Mouse (Mus musculus): ENCODE measurements around the gene Nap1l1. TPM values are rescaled to one million over a fixed set of nuclear protein-coding genes. Genes with fewer than 3 reads are reported as not detected.

Gene Nap1l1
- polyA plus RNA-seq, 1 experiment = 8.4 TPM

DNA sequence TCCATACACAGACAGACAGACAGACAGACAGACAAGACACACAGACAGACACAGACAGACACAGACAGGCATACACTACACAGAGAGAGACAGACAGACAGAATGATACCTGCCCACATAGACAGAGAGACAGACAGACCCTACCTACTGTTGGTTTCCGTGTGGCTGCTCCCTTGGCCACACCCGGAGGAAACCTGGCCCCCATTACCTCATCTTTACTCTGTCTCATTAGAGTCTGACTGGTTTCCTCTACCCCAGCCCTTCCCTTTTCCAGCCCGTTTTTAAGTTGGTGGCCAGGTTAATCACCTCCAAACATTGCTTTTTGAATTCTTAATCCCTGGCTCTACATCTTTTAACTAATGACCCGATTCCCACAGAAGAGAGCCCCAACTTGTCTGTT, 55.3 kb downstream of the Nap1l1 start:
- Histone ChIP-seq H3K4me3 (replicated peaks) (no peak overlapping the region), H3K9me3 (ENCODE audit: control insufficient read depth, low read length) (no peaks in the 10 kb centered on the region), H3K4me1 (ENCODE audit: control insufficient read depth) (no peaks in the 10 kb centered on the region), H3K27me3 (ENCODE audit: control insufficient read depth) (no peaks in the 10 kb centered on the region), H3K36me3 (ENCODE audit: control insufficient read depth) (no peaks in the 10 kb centered on the region)
- TF ChIP-seq TAL1 (IDR thresholded peaks at IDR 0.05; ENCODE audit: low read length) (no peak), GATA1 (IDR thresholded peaks at IDR 0.05; ENCODE audit: low read length) (no peak)

DNA sequence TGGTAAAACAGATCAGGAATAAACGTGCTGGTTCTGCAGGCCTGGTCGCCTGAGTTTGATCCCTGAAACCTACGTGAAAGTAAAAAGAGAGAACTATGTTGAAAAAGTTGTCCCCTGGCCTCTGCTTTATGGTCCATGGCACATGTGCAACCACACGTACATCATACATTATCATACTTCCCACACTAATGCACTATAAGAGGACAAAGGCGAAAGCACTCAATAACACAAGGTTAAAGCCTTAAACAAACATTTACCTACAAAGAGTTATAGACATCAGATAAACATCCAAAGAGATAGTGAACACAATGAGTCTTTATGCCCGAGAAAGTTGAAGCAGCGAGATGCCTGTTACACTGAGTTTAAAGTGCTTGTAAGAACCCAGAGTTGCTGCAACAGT, 57.4 kb downstream of the Nap1l1 start:
- TF ChIP-seq GATA1 (IDR thresholded peaks at IDR 0.05; ENCODE audit: low read length) (no peak), TAL1 (IDR thresholded peaks at IDR 0.05; ENCODE audit: low read length) (no peak)
- no peak overlapping the region for H3K4me3 ChIP-seq (replicated peaks)
- H3K9me3 ChIP-seq (ENCODE audit: control insufficient read depth, low read length) = no peaks in the 10 kb centered on the region
- no peaks in the 10 kb centered on the region for H3K36me3 ChIP-seq (ENCODE audit: control insufficient read depth)
- H3K27me3 ChIP-seq (ENCODE audit: control insufficient read depth) = no peaks in the 10 kb centered on the region
- no peaks in the 10 kb centered on the region for H3K4me1 ChIP-seq (ENCODE audit: control insufficient read depth)

DNA sequence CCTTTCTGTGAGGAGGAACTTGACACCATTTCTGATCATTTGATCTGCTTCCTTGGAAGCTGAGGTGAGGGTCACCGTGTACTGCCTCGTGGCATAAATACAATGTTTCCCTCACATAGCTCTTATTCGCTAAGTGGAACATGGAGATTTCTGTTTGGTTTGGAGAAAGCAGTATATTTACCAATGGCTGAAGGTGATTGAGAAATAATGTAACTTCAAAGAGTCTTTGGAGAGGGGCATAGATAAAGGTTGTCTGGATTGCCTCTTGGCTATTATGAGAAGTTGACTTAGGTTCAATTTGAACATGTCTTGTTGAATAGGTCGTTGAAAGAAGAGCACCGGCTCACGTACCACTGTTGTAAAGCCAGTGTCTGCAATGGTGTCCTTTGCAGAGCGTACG, 61.7 kb downstream of the Nap1l1 start:
- TF ChIP-seq GATA1 (IDR thresholded peaks at IDR 0.05; ENCODE audit: low read length) (no peak), TAL1 (IDR thresholded peaks at IDR 0.05; ENCODE audit: low read length) (no peak)
- H3K9me3 ChIP-seq (ENCODE audit: control insufficient read depth, low read length) = no peaks in the 10 kb centered on the region; the same call in 1 of the 2 replicates
- no peak overlapping the region for H3K4me3 ChIP-seq (replicated peaks)
- no peaks in the 10 kb centered on the region for H3K27me3 ChIP-seq (ENCODE audit: control insufficient read depth)
- H3K4me1 ChIP-seq (ENCODE audit: control insufficient read depth) = no peaks in the 10 kb centered on the region
- no peaks in the 10 kb centered on the region for H3K36me3 ChIP-seq (ENCODE audit: control insufficient read depth)

DNA sequence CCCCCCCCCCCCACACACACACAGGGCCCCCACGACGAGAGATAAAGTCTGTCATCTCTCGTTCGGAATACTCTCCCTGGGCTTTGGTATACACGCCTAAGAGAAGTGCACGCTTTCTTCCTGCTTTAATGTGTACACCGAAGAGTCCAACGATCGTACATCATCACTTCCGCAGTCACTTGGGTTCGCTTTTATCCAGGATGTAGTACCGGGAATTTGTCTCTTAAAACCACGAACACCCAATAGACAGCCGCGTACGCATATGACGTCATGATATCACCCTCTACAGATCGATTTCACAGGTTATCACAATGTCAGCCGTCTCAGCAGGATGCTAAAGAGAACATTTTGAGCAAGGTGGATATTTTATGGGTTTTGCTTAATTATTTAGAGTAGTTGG, 64.4 kb downstream of the Nap1l1 start:
- H3K4me3 ChIP-seq (replicated peaks) = no peak overlapping the region
- TF ChIP-seq TAL1 (IDR thresholded peaks at IDR 0.05; ENCODE audit: low read length) (no peak), GATA1 (IDR thresholded peaks at IDR 0.05; ENCODE audit: low read length) (no peak)
- no peaks in the 10 kb centered on the region for H3K36me3 ChIP-seq (ENCODE audit: control insufficient read depth)
- no peaks in the 10 kb centered on the region for H3K4me1 ChIP-seq (ENCODE audit: control insufficient read depth)
- H3K27me3 ChIP-seq (ENCODE audit: control insufficient read depth) = no peaks in the 10 kb centered on the region
- H3K9me3 ChIP-seq (ENCODE audit: control insufficient read depth, low read length) = no peaks in the 10 kb centered on the region; the same call in 1 of the 2 replicates

DNA sequence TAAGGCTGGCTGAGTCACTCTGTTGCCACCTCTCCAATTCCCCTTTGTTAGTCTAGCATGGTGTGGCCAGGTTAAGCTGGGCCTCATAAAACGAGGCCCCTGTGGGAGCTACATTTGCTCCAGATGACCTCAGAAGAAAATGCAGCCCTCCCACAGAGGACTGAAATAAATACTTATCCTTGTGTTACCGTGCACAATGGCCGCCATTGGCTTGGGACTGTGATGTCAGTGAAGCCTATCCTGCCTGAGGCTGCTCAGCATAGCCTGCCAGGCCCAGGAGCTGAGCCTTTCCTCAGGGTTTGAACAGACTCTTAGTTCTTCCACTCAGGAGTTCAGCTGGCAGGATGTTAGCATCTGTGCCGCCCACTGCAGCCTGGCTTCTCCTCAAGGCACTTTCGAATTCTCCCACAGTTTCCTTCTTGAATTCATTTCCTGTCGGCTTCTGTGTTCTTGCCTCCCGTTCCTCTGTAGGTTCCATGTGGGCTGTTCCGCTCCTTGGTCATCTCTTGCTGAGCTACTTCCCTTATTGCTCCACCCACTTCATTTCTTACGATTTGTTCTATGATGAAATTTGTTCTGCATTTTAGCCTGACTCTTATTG, 66.8 kb downstream of the Nap1l1 start:
- no peaks in the 10 kb centered on the region for H3K27me3 ChIP-seq (ENCODE audit: control insufficient read depth)
- no peak overlapping the region for H3K4me3 ChIP-seq (replicated peaks)
- no peak for TF ChIP-seq TAL1 (IDR thresholded peaks at IDR 0.05; ENCODE audit: low read length)
- TF ChIP-seq GATA1 (IDR thresholded peaks at IDR 0.05; ENCODE audit: low read length) = no peak
- H3K4me1 ChIP-seq (ENCODE audit: control insufficient read depth) = peaks cover 9% of the 10 kb centered on the region
- no peaks in the 10 kb centered on the region for H3K36me3 ChIP-seq (ENCODE audit: control insufficient read depth)
- no peaks in the 10 kb centered on the region; the same call in 1 of the 2 replicates for H3K9me3 ChIP-seq (ENCODE audit: control insufficient read depth, low read length)

DNA sequence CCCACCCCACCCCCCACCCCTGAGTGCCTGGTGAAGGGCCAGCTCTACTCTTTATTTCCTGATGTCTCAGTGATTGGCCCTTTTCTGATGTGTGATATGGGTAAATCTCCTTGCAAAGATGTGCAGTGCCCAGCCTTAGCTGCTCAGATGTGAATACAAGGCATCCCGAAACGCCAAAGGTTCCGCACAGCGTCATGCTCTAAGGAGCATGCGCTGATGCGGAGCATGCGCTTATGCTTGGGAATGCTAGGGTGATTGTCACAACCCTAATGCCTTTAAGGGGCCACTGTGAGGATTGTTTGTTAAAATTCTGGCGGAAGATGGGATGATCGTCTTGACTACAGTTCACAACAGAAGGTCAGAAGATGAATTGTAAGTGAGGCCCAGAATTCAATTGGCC, 67.7 kb downstream of the Nap1l1 start:
- Histone ChIP-seq H3K9me3 (ENCODE audit: control insufficient read depth, low read length) (no peaks in the 10 kb centered on the region; the same call in 1 of the 2 replicates), H3K27me3 (ENCODE audit: control insufficient read depth) (no peaks in the 10 kb centered on the region), H3K36me3 (ENCODE audit: control insufficient read depth) (no peaks in the 10 kb centered on the region), H3K4me1 (ENCODE audit: control insufficient read depth) (peaks cover 16% of the 10 kb centered on the region), H3K4me3 (replicated peaks) (no peak overlapping the region)
- TF ChIP-seq GATA1 (IDR thresholded peaks at IDR 0.05; ENCODE audit: low read length) (no peak), TAL1 (IDR thresholded peaks at IDR 0.05; ENCODE audit: low read length) (no peak)

DNA sequence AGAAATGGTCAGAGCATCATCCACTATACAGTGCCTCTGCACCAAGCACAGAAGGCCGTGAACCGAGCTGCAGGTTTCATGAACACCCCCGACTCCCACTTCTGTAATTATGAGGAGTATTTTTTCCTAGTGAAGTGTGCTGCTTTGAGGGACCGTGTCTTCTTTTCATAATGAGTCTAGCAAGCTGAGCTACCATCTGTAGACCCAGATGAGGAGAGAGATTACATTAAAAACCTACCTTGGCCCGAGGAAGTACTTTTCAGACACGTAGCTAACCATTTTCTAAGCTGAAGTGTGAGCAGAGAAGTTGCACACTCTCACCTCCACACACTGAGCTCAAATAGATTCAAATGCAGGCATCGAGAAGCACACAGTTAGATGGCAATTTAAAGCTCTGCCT, 70.1 kb downstream of the Nap1l1 start:
- TF ChIP-seq GATA1 (IDR thresholded peaks at IDR 0.05; ENCODE audit: low read length) = no peak
- no peak for TF ChIP-seq TAL1 (IDR thresholded peaks at IDR 0.05; ENCODE audit: low read length)
- Histone ChIP-seq H3K4me3 (replicated peaks) (no peak overlapping the region), H3K27me3 (ENCODE audit: control insufficient read depth) (no peaks in the 10 kb centered on the region), H3K36me3 (ENCODE audit: control insufficient read depth) (no peaks in the 10 kb centered on the region), H3K9me3 (ENCODE audit: control insufficient read depth, low read length) (no peaks in the 10 kb centered on the region), H3K4me1 (ENCODE audit: control insufficient read depth) (peaks cover 23% of the 10 kb centered on the region)

DNA sequence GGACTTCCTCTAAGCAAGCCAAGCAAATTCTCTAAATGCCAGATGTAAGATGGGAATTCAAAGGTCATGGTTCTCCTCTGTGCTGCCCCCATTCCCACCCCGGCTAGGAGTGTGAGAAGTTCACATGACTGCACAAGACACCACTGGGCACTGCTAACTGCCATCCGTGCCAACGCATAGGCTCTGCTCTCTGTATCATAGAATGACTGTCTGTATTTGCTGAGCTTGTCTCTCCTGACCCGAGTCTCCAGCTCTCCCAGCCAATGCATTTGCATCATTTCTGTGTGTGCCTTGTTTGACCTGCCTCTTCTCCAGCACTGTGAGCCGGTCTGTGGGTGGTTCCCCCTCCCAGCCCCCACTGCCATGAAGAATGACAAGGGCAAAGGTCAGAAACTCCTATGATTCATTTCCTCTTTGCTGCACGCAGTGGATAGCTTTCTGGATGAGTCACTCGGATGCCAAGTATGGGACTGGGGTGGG, 70.8 kb downstream of the Nap1l1 start:
- TF ChIP-seq TAL1 (IDR thresholded peaks at IDR 0.05; ENCODE audit: low read length) = no peak
- no peak for TF ChIP-seq GATA1 (IDR thresholded peaks at IDR 0.05; ENCODE audit: low read length)
- Histone ChIP-seq H3K27me3 (ENCODE audit: control insufficient read depth) (no peaks in the 10 kb centered on the region), H3K9me3 (ENCODE audit: control insufficient read depth, low read length) (no peaks in the 10 kb centered on the region), H3K4me1 (ENCODE audit: control insufficient read depth) (peaks cover 23% of the 10 kb centered on the region), H3K36me3 (ENCODE audit: control insufficient read depth) (no peaks in the 10 kb centered on the region), H3K4me3 (replicated peaks) (no peak overlapping the region)

DNA sequence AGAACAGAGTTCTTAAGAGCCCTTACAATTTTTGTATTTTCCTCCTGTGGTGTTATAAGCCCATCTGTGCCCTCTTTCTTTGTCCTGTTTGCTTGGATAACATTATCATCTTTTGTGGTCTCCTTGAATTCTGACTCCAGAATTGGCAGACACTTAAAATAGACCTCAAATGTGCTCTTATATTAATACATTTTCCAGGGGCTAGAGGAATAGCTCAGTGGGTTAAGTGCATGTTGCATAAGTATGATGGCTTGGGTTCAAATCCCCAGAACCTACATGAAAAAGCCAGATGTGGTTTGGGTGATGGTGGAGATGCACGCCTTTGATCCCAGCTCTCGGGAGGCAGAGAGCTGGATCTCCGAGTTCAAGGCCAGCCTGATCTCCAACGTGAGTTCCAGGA, 71.3 kb downstream of the Nap1l1 start:
- Histone ChIP-seq H3K27me3 (ENCODE audit: control insufficient read depth) (no peaks in the 10 kb centered on the region), H3K4me1 (ENCODE audit: control insufficient read depth) (peaks cover 23% of the 10 kb centered on the region), H3K4me3 (replicated peaks) (no peak overlapping the region), H3K9me3 (ENCODE audit: control insufficient read depth, low read length) (no peaks in the 10 kb centered on the region), H3K36me3 (ENCODE audit: control insufficient read depth) (no peaks in the 10 kb centered on the region)
- TF ChIP-seq TAL1 (IDR thresholded peaks at IDR 0.05; ENCODE audit: low read length) = no peak
- TF ChIP-seq GATA1 (IDR thresholded peaks at IDR 0.05; ENCODE audit: low read length) = no peak

DNA sequence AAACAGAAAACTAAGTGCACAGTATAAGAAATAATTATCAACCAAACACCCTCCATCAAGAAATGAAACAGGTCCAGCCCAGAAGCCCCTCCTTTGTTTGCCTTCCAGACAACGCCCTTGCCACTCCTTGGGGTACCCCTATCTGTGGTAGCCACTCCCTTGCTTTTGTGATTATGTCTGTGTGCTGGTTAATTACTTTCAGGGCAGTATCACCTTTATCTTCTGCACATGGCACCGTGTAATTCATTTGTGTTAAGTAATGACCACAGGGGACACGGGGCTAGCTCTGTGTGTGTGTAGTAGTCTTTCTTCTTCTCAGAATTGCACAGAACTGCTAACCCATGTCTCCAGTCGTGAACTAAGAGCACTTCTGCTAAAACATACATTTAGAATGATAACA, 72.6 kb downstream of the Nap1l1 start:
- Histone ChIP-seq H3K9me3 (ENCODE audit: control insufficient read depth, low read length) (no peaks in the 10 kb centered on the region), H3K4me1 (ENCODE audit: control insufficient read depth) (peaks cover 23% of the 10 kb centered on the region), H3K36me3 (ENCODE audit: control insufficient read depth) (no peaks in the 10 kb centered on the region), H3K4me3 (replicated peaks) (no peak overlapping the region), H3K27me3 (ENCODE audit: control insufficient read depth) (no peaks in the 10 kb centered on the region)
- TF ChIP-seq GATA1 (IDR thresholded peaks at IDR 0.05; ENCODE audit: low read length) (no peak), TAL1 (IDR thresholded peaks at IDR 0.05; ENCODE audit: low read length) (no peak)

Other genes starting within 250 kb of the Nap1l1 start
- not detected in 2 replicates for gene Bbs10, start 174.5 kb upstream of the Nap1l1 start, polyA plus RNA-seq (2012)
- gene Phlda1, start 33.1 kb downstream of the Nap1l1 start, polyA plus RNA-seq (2012) = 0.29 and 0.31 TPM in 2 replicates